Mouse (Mus musculus): ENCODE measurements around the gene Serpina3g.

DNA sequence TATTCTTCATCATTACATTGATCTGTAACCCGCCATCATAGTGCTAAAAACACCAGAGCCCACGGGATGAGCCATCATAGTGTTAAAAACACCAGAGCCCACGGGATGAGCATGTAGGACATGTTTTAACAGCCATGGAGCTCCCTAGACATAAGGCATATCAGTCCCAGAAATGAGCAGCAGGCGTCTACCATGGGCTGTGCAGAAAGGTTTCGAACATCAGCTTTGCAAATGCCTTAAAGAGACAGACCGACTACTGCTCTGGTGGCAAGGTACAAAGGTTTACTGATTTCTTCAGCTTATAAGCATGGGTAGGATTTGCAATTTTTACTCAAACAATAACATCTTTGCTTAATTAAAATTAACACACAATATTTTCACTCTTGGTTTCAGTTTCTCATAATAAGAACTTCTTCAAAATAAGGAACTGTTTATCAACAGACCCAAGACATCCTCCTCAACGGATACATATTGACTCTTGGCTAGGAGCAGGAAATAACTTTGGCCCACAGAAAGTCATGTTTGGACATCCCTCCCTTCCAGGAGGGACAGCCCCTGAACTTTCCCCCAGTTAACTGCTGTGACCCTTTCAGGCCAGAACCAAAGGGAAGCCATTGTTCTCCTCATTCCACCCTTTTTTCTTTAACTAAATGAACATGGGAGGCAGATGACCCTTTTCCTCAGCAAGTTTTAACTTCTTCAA is 11.3 kb upstream of the Serpina3g start:
- TF ChIP-seq CTCF (IDR thresholded peaks at IDR 0.05; ENCODE audit: extremely low read depth, insufficient read depth, low read length), result no peak
- TF ChIP-seq POLR2A (IDR thresholded peaks at IDR 0.05; ENCODE audit: extremely low read depth, insufficient read depth, low read length), result no peak

Data from cortical plate, adult 2 months (tissue).